Mouse (Mus musculus): ENCODE measurements around the gene Chid1. TPM values are rescaled to one million over a fixed set of nuclear protein-coding genes. Genes with fewer than 3 reads are reported as not detected.

Chid1 gene
- polyA plus RNA-seq, 1 experiment from 2014 or later = 30.0 TPM

- peak overlapping the region; percentile 4; the same call in 1 of the 2 replicates for H3K27ac ChIP-seq
- no peak for TF ChIP-seq CTCF (IDR thresholded peaks at IDR 0.05; ENCODE audit: low read depth)
- no peaks in the 10 kb centered on the region for H3K27me3 ChIP-seq (ENCODE audit: insufficient read depth, low read length)
- no peak overlapping the region for H3K9ac ChIP-seq (ENCODE audit: low read depth, low read length)
- DNase-seq (ENCODE audit: low spot score) (no peak), ATAC-seq (replicated peaks; ENCODE audit: low FRiP score, low read depth) (no peak)
- no peak overlapping the region for H3K4me3 ChIP-seq (replicated peaks; ENCODE audit: low read depth, low read length)
- no peaks in the 10 kb centered on the region for H3K36me3 ChIP-seq (ENCODE audit: insufficient read depth, low read length)
- H3K4me2 ChIP-seq (ENCODE audit: low read length) = no peak overlapping the region
- no peaks in the 10 kb centered on the region for H3K9me3 ChIP-seq (replicated peaks; ENCODE audit: low read length)
- H3K4me1 ChIP-seq (replicated peaks; ENCODE audit: insufficient read depth, low read length) = peaks cover 7% of the 10 kb centered on the region; the same call in 1 of the 2 replicates
- WGBS = 92% methylated on average over 3 of the region's 3 CpGs
These were observed 30.3 kb upstream of the Chid1 start for GRCm38 (mm10) chr7:141569916-141570315.

- ATAC-seq (replicated peaks; ENCODE audit: low FRiP score, low read depth) (peak; percentile 14; the same call in 1 of the 2 replicates), DNase-seq (ENCODE audit: low spot score) (no peak)
- peaks cover 13% of the 10 kb centered on the region; the same call in 1 of the 2 replicates for H3K4me1 ChIP-seq (replicated peaks; ENCODE audit: insufficient read depth, low read length)
- no peaks in the 10 kb centered on the region for H3K9me3 ChIP-seq (replicated peaks; ENCODE audit: low read length)
- no peaks in the 10 kb centered on the region for H3K27me3 ChIP-seq (ENCODE audit: insufficient read depth, low read length)
- H3K9ac ChIP-seq (ENCODE audit: low read depth, low read length) = no peak overlapping the region
- TF ChIP-seq CTCF (IDR thresholded peaks at IDR 0.05; ENCODE audit: low read depth) = no peak
- no peaks in the 10 kb centered on the region for H3K36me3 ChIP-seq (ENCODE audit: insufficient read depth, low read length)
- H3K4me3 ChIP-seq (replicated peaks; ENCODE audit: low read depth, low read length) = no peak overlapping the region
- H3K27ac ChIP-seq = no peak overlapping the region
- WGBS = 64% methylated on average over 9 of the region's 9 CpGs
- no peak overlapping the region for H3K4me2 ChIP-seq (ENCODE audit: low read length)
These were observed 29.7 kb upstream of the Chid1 start for GRCm38 (mm10) chr7:141569283-141569803.

GRCm38 (mm10) chr7:141566587-141566986 lies 26.9 kb upstream of the Chid1 start:
- ATAC-seq (replicated peaks; ENCODE audit: low FRiP score, low read depth) (no peak), DNase-seq (ENCODE audit: low spot score) (no peak)
- Histone ChIP-seq H3K27ac (no peak overlapping the region), H3K36me3 (ENCODE audit: insufficient read depth, low read length) (no peaks in the 10 kb centered on the region), H3K4me3 (replicated peaks; ENCODE audit: low read depth, low read length) (no peak overlapping the region), H3K27me3 (ENCODE audit: insufficient read depth, low read length) (no peaks in the 10 kb centered on the region), H3K9ac (ENCODE audit: low read depth, low read length) (no peak overlapping the region), H3K9me3 (replicated peaks; ENCODE audit: low read length) (no peaks in the 10 kb centered on the region), H3K4me2 (ENCODE audit: low read length) (no peak overlapping the region), H3K4me1 (replicated peaks; ENCODE audit: insufficient read depth, low read length) (peaks cover 19% of the 10 kb centered on the region; the same call in 1 of the 2 replicates)
- TF ChIP-seq CTCF (IDR thresholded peaks at IDR 0.05; ENCODE audit: low read depth) = no peak
- 77% methylated on average over 7 of the region's 7 CpGs for WGBS

GRCm38 (mm10) chr7:141564561-141564960 lies 24.9 kb upstream of the Chid1 start:
- 59% methylated on average over 7 of the region's 7 CpGs for WGBS
- H3K27ac ChIP-seq = no peak overlapping the region
- no peaks in the 10 kb centered on the region for H3K9me3 ChIP-seq (replicated peaks; ENCODE audit: low read length)
- no peak overlapping the region for H3K4me3 ChIP-seq (replicated peaks; ENCODE audit: low read depth, low read length)
- H3K4me1 ChIP-seq (replicated peaks; ENCODE audit: insufficient read depth, low read length) = peaks cover 24% of the 10 kb centered on the region; the same call in 1 of the 2 replicates
- DNase-seq (ENCODE audit: low spot score) (no peak), ATAC-seq (replicated peaks; ENCODE audit: low FRiP score, low read depth) (no peak)
- no peak for TF ChIP-seq CTCF (IDR thresholded peaks at IDR 0.05; ENCODE audit: low read depth)
- H3K36me3 ChIP-seq (ENCODE audit: insufficient read depth, low read length) = no peaks in the 10 kb centered on the region
- no peaks in the 10 kb centered on the region for H3K27me3 ChIP-seq (ENCODE audit: insufficient read depth, low read length)
- no peak overlapping the region for H3K9ac ChIP-seq (ENCODE audit: low read depth, low read length)
- H3K4me2 ChIP-seq (ENCODE audit: low read length) = no peak overlapping the region

- peak overlapping the region; percentile 97 for H3K9ac ChIP-seq (ENCODE audit: low read depth, low read length)
- H3K36me3 ChIP-seq (ENCODE audit: insufficient read depth, low read length) = no peaks in the 10 kb centered on the region
- H3K4me3 ChIP-seq (replicated peaks; ENCODE audit: low read depth, low read length) = peak overlapping the region; percentile 88
- peak overlapping the region; percentile 82 for H3K4me2 ChIP-seq (ENCODE audit: low read length)
- peak; percentile 73 for DNase-seq (ENCODE audit: low spot score)
- TF ChIP-seq CTCF (IDR thresholded peaks at IDR 0.05; ENCODE audit: low read depth) = no peak
- WGBS = under 1% methylated on average over 21 of the region's 21 CpGs
- H3K4me1 ChIP-seq (replicated peaks; ENCODE audit: insufficient read depth, low read length) = peaks cover 21% of the 10 kb centered on the region; the same call in 1 of the 2 replicates
- H3K27me3 ChIP-seq (ENCODE audit: insufficient read depth, low read length) = no peaks in the 10 kb centered on the region
- ATAC-seq (replicated peaks; ENCODE audit: low FRiP score, low read depth) = peak; percentile 3; the same call in 1 of the 2 replicates
- H3K27ac ChIP-seq = peak overlapping the region; percentile 89
- H3K9me3 ChIP-seq (replicated peaks; ENCODE audit: low read length) = no peaks in the 10 kb centered on the region
These were observed 23.3 kb upstream of the Chid1 start for GRCm38 (mm10) chr7:141562852-141563427.

GRCm38 (mm10) chr7:141562421-141562851 lies 22.8 kb upstream of the Chid1 start:
- Histone ChIP-seq H3K4me2 (ENCODE audit: low read length) (peak overlapping the region; percentile 82), H3K4me3 (replicated peaks; ENCODE audit: low read depth, low read length) (peak overlapping the region; percentile 88), H3K27me3 (ENCODE audit: insufficient read depth, low read length) (no peaks in the 10 kb centered on the region), H3K27ac (peak overlapping the region; percentile 89), H3K36me3 (ENCODE audit: insufficient read depth, low read length) (no peaks in the 10 kb centered on the region), H3K9me3 (replicated peaks; ENCODE audit: low read length) (no peaks in the 10 kb centered on the region), H3K9ac (ENCODE audit: low read depth, low read length) (peak overlapping the region; percentile 97), H3K4me1 (replicated peaks; ENCODE audit: insufficient read depth, low read length) (peaks cover 20% of the 10 kb centered on the region; the same call in 1 of the 2 replicates)
- no peak for TF ChIP-seq CTCF (IDR thresholded peaks at IDR 0.05; ENCODE audit: low read depth)
- WGBS = 2% methylated on average over 33 of the region's 33 CpGs
- ATAC-seq (replicated peaks; ENCODE audit: low FRiP score, low read depth) (peak; percentile 14), DNase-seq (ENCODE audit: low spot score) (peak; percentile 36)
